Mouse (Mus musculus): ENCODE data around the gene Clec4b2.

GRCm38 (mm10) chr6:123244201-123244600, 71.5 kb downstream of the Clec4b2 start:
- no peak for TF ChIP-seq CTCF (IDR thresholded peaks at IDR 0.05; ENCODE audit: low read depth, low read length)
- TF ChIP-seq POLR2A (IDR thresholded peaks at IDR 0.05; ENCODE audit: extremely low read depth, insufficient read depth, low read length), result no peak

Measured in liver, adult 2 months (tissue).